Mouse (Mus musculus): ENCODE data around the gene Fastk.

Fastk gene

GRCm38 (mm10) chr5:24392724-24393123 lies 52.4 kb downstream of the Fastk start:
- DNase-seq (ENCODE audit: extremely low read depth, low read depth) = no peak

GRCm38 (mm10) chr5:24391864-24392263 lies 53.2 kb downstream of the Fastk start, which contains the start of gene Atg9b:
TSS of gene Atg9b (minus strand) at chr5:24392143.
- DNase-seq (ENCODE audit: extremely low read depth, low read depth) = no peak

GRCm38 (mm10) chr5:24389658-24390020 lies 55.4 kb downstream of the Fastk start:
- no peak for DNase-seq (ENCODE audit: extremely low read depth, low read depth)

- DNase-seq (ENCODE audit: extremely low read depth, low read depth) = peak; percentile 96
Observed at GRCm38 (mm10) chr5:24389011-24389657, 56.0 kb downstream of the Fastk start.
